Mouse (Mus musculus): ENCODE results near the gene Vax1. TPM values are rescaled to one million over a fixed set of nuclear protein-coding genes. Genes with fewer than 3 reads are reported as not detected.

Vax1 gene
- polyA plus RNA-seq, 1 experiment = not detected

DNA sequence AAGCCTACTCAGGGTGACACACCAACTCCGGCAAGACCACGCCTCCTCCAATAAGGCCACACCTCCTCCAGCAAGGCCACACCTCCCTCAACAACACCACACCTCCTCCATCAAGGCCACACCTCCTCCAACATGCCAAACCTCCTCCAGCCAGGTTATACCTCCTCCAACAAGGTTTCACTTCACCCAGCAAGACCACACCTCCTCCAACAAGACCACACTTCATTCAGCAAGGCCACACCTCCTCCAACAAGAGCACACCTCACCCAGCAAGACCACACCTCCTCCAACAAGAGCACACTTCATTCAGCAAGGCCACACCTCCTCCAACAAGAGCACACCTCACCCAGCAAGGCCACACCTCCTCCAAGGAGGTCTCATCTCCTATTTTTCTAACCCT lies 15.7 kb downstream of the Vax1 start:
- no peak overlapping the region for H3K4me3 ChIP-seq (ENCODE audit: insufficient read depth, low read length)
- TF ChIP-seq POLR2A (IDR thresholded peaks at IDR 0.05; ENCODE audit: low read depth, low read length) (no peak), CTCF (IDR thresholded peaks at IDR 0.05; ENCODE audit: borderline replicate concordance, insufficient read depth, low read length) (no peak)
- H3K27ac ChIP-seq (ENCODE audit: insufficient read depth, low read length) = no peak overlapping the region
- no peaks in the 10 kb centered on the region for H3K4me1 ChIP-seq (ENCODE audit: control insufficient read depth, insufficient read depth, low read length)

GRCm38 (mm10) chr19:59145492-59146140 lies 24.2 kb downstream of the Vax1 start:
- H3K4me3 ChIP-seq (ENCODE audit: insufficient read depth, low read length) = no peak overlapping the region
- no peaks in the 10 kb centered on the region for H3K4me1 ChIP-seq (ENCODE audit: control insufficient read depth, insufficient read depth, low read length)
- TF ChIP-seq CTCF (IDR thresholded peaks at IDR 0.05; ENCODE audit: borderline replicate concordance, insufficient read depth, low read length) (no peak), POLR2A (IDR thresholded peaks at IDR 0.05; ENCODE audit: low read depth, low read length) (no peak)
- H3K27ac ChIP-seq (ENCODE audit: insufficient read depth, low read length) = no peak overlapping the region

DNA sequence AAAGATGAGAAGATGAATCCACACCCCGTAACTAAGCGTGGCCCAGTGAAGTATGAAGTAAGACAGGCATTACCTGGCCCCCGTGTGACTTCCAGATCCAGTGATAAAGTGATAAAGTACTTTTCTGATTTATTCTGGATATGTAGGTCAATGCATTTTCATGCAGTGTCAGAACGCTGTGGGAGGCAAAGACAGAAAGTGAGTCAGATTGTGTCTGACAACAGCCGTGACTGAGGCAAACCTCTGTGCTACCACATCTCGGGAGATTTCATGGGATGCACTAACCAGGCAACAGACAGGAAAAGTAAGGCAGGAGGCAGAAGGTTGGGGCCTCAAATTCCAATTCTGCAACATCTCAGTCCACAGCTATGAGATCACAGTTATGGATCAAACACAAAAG lies 24.8 kb downstream of the Vax1 start:
- no peaks in the 10 kb centered on the region for H3K4me1 ChIP-seq (ENCODE audit: control insufficient read depth, insufficient read depth, low read length)
- TF ChIP-seq CTCF (IDR thresholded peaks at IDR 0.05; ENCODE audit: borderline replicate concordance, insufficient read depth, low read length) (no peak), POLR2A (IDR thresholded peaks at IDR 0.05; ENCODE audit: low read depth, low read length) (no peak)

GRCm38 (mm10) chr19:59142206-59142605 lies 27.6 kb downstream of the Vax1 start:
- no peak overlapping the region for H3K4me3 ChIP-seq (ENCODE audit: insufficient read depth, low read length)
- H3K27ac ChIP-seq (ENCODE audit: insufficient read depth, low read length) = no peak overlapping the region
- no peak for TF ChIP-seq CTCF (IDR thresholded peaks at IDR 0.05; ENCODE audit: borderline replicate concordance, insufficient read depth, low read length)
- no peak for TF ChIP-seq POLR2A (IDR thresholded peaks at IDR 0.05; ENCODE audit: low read depth, low read length)
- H3K4me1 ChIP-seq (ENCODE audit: control insufficient read depth, insufficient read depth, low read length) = no peaks in the 10 kb centered on the region

More for the DNA sequence above, 24.8 kb downstream of the Vax1 start:
- H3K27ac ChIP-seq (ENCODE audit: insufficient read depth, low read length) = no peak overlapping the region
- H3K4me3 ChIP-seq (ENCODE audit: insufficient read depth, low read length) = no peak overlapping the region

- TF ChIP-seq POLR2A (IDR thresholded peaks at IDR 0.05; ENCODE audit: low read depth, low read length) (no peak), CTCF (IDR thresholded peaks at IDR 0.05; ENCODE audit: borderline replicate concordance, insufficient read depth, low read length) (no peak)
- no peak overlapping the region for H3K4me3 ChIP-seq (ENCODE audit: insufficient read depth, low read length)
- H3K4me1 ChIP-seq (ENCODE audit: control insufficient read depth, insufficient read depth, low read length) = no peaks in the 10 kb centered on the region
- H3K27ac ChIP-seq (ENCODE audit: insufficient read depth, low read length) = no peak overlapping the region
These were observed 34.5 kb downstream of the Vax1 start for GRCm38 (mm10) chr19:59135387-59135786.

- TF ChIP-seq POLR2A (IDR thresholded peaks at IDR 0.05; ENCODE audit: low read depth, low read length) (no peak), CTCF (IDR thresholded peaks at IDR 0.05; ENCODE audit: borderline replicate concordance, insufficient read depth, low read length) (no peak)
- Histone ChIP-seq H3K27ac (ENCODE audit: insufficient read depth, low read length) (no peak overlapping the region), H3K4me1 (ENCODE audit: control insufficient read depth, insufficient read depth, low read length) (no peaks in the 10 kb centered on the region), H3K4me3 (ENCODE audit: insufficient read depth, low read length) (no peak overlapping the region)
These were observed 34.9 kb downstream of the Vax1 start for GRCm38 (mm10) chr19:59134916-59135315.

DNA sequence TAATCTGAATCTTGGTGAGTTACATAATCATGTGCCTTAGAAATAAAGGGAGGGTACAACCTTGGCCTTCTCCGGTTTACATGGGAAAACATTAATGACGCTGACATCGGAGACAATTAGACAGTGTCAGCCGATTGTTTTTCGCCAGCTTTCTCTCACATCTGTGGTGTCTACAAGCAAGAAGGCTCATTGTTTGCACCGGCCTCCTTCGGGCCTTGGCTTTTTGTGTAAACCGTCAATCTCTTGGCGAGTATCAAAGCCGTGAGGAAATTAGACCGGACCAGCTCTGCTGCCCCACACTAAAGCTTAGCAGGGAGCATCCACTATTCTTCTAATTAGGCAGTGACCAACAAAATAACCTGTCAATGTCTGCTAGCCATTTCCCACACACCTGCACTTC lies 36.7 kb downstream of the Vax1 start:
- Histone ChIP-seq H3K27ac (ENCODE audit: insufficient read depth, low read length) (no peak overlapping the region), H3K4me3 (ENCODE audit: insufficient read depth, low read length) (no peak overlapping the region), H3K4me1 (ENCODE audit: control insufficient read depth, insufficient read depth, low read length) (no peaks in the 10 kb centered on the region)
- no peak for TF ChIP-seq POLR2A (IDR thresholded peaks at IDR 0.05; ENCODE audit: low read depth, low read length)
- TF ChIP-seq CTCF (IDR thresholded peaks at IDR 0.05; ENCODE audit: borderline replicate concordance, insufficient read depth, low read length) = no peak

- Histone ChIP-seq H3K27ac (ENCODE audit: insufficient read depth, low read length) (no peak overlapping the region), H3K4me1 (ENCODE audit: control insufficient read depth, insufficient read depth, low read length) (no peaks in the 10 kb centered on the region), H3K4me3 (ENCODE audit: insufficient read depth, low read length) (no peak overlapping the region)
- no peak for TF ChIP-seq POLR2A (IDR thresholded peaks at IDR 0.05; ENCODE audit: low read depth, low read length)
- no peak for TF ChIP-seq CTCF (IDR thresholded peaks at IDR 0.05; ENCODE audit: borderline replicate concordance, insufficient read depth, low read length)
These were observed 40.2 kb downstream of the Vax1 start for GRCm38 (mm10) chr19:59129671-59130070.

GRCm38 (mm10) chr19:59128531-59129204 lies 41.2 kb downstream of the Vax1 start:
- H3K4me1 ChIP-seq (ENCODE audit: control insufficient read depth, insufficient read depth, low read length) = no peaks in the 10 kb centered on the region
- no peak for TF ChIP-seq POLR2A (IDR thresholded peaks at IDR 0.05; ENCODE audit: low read depth, low read length)
- TF ChIP-seq CTCF (IDR thresholded peaks at IDR 0.05; ENCODE audit: borderline replicate concordance, insufficient read depth, low read length) = no peak
- no peak overlapping the region for H3K27ac ChIP-seq (ENCODE audit: insufficient read depth, low read length)
- H3K4me3 ChIP-seq (ENCODE audit: insufficient read depth, low read length) = no peak overlapping the region

- TF ChIP-seq POLR2A (IDR thresholded peaks at IDR 0.05; ENCODE audit: low read depth, low read length) (no peak), CTCF (IDR thresholded peaks at IDR 0.05; ENCODE audit: borderline replicate concordance, insufficient read depth, low read length) (no peak)
These were observed 42.4 kb downstream of the Vax1 start for GRCm38 (mm10) chr19:59127424-59127823.

More at GRCm38 (mm10) chr19:59127424-59127823, 42.4 kb downstream of the Vax1 start:
- Histone ChIP-seq H3K4me1 (ENCODE audit: control insufficient read depth, insufficient read depth, low read length) (no peaks in the 10 kb centered on the region), H3K27ac (ENCODE audit: insufficient read depth, low read length) (no peak overlapping the region), H3K4me3 (ENCODE audit: insufficient read depth, low read length) (no peak overlapping the region)

Other genes with a start within 250 kb of the Vax1 start
- gene Eno4, start 226.6 kb downstream of the Vax1 start, polyA plus RNA-seq (2011; ENCODE audit: insufficient read length, low read depth, missing spikeins) = not detected in 2 replicates
- 7.1 and 9.0 TPM in 2 replicates for gene Hspa12a, start 226.4 kb downstream of the Vax1 start, polyA plus RNA-seq (2011; ENCODE audit: insufficient read length, low read depth, missing spikeins)
- gene Shtn1, start 94.0 kb downstream of the Vax1 start, polyA plus RNA-seq (2011; ENCODE audit: insufficient read length, low read depth, missing spikeins) = 0.56 and 1.1 TPM in 2 replicates
- gene Kcnk18, start 49.2 kb upstream of the Vax1 start, polyA plus RNA-seq (2011; ENCODE audit: insufficient read length, low read depth, missing spikeins) = not detected in 2 replicates
- not detected in 2 replicates for gene Slc18a2, start 90.8 kb upstream of the Vax1 start, polyA plus RNA-seq (2011; ENCODE audit: insufficient read length, low read depth, missing spikeins)
- 496 and 833 TPM in 2 replicates for gene Rps12-ps3, start 152.2 kb upstream of the Vax1 start, polyA plus RNA-seq (2011; ENCODE audit: insufficient read length, low read depth, missing spikeins)
- gene Pdzd8, start 175.7 kb upstream of the Vax1 start, polyA plus RNA-seq (2011; ENCODE audit: insufficient read length, low read depth, missing spikeins) = 48.8 and 50.6 TPM in 2 replicates

All from embryonic fibroblast, embryonic 13.5 days (primary cell).